Mouse (Mus musculus) liver, adult 2 months (tissue): ENCODE measurements at regions not wholly inside any gene's neighbourhood (a gene's known extent, or its start where the extent isn't known, plus 50 kb on each side); places are given as distances from the start of the nearest gene placed in this dataset.

Experiments used
- CTCF ChIP-seq: fragments of 200-500 bp; IDR thresholded peaks from 2 replicates; pipeline ENCODE4 v1.5.1; 2011; ENCODE audit warnings: low read depth, low read length, control low read depth
- POLR2A ChIP-seq: fragments of 200-500 bp; IDR thresholded peaks from 2 replicates; pipeline ENCODE4 v1.6.1; 2011; ENCODE audit warnings: low read length, control low read depth; ENCODE audit not compliant: insufficient read depth; ENCODE audit errors: extremely low read depth

DNA sequence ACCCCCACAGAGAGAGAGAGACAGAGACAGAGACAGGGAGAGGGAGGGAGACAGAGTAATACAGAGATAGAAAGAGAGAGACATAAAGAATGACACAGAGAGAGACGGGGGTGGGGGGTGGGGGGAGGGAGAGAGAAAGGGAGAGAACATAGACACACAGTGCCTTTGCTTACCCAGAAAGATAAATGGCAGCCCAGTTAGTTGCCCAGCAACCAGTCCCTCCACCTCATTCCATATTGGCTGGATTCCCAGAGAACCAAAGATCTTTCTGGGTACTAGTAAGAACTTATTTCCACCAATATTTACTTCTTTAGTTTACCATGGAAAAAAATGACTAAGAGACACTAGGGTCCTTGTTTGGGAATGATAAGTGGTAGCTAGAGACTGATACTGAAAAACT is 146.6 kb upstream of the Egln3 start:
- no peak for TF ChIP-seq CTCF
- no peak for TF ChIP-seq POLR2A
